Mouse (Mus musculus): Measurements from ENCODE around the gene Smc6.

Gene Smc6

GRCm38 (mm10) chr12:11265382-11266281 lies at the start of gene Smc6, which contains the start of gene Gen1:
Smc6 (plus strand) TSS chr12:11265886.
Gen1 (minus strand) TSS chr12:11265801.
- DNase-seq (ENCODE audit: extremely low spot score, low read depth, low spot score) = peak; percentile 93

GRCm38 (mm10) chr12:11216454-11216853 lies 49.2 kb upstream of the Smc6 start:
- DNase-seq (ENCODE audit: extremely low spot score, low read depth, low spot score) = no peak

- no peak for DNase-seq (ENCODE audit: extremely low spot score, low read depth, low spot score)
These were observed 47.9 kb upstream of the Smc6 start for GRCm38 (mm10) chr12:11217726-11218250.

GRCm38 (mm10) chr12:11221524-11222330 lies 44.0 kb upstream of the Smc6 start:
- peak; percentile 49 for DNase-seq (ENCODE audit: extremely low spot score, low read depth, low spot score)

GRCm38 (mm10) chr12:11222566-11222965 lies 43.1 kb upstream of the Smc6 start:
- no peak for DNase-seq (ENCODE audit: extremely low spot score, low read depth, low spot score)

- no peak for DNase-seq (ENCODE audit: extremely low spot score, low read depth, low spot score)
These were observed 42.6 kb upstream of the Smc6 start for GRCm38 (mm10) chr12:11223090-11223489.

DNA sequence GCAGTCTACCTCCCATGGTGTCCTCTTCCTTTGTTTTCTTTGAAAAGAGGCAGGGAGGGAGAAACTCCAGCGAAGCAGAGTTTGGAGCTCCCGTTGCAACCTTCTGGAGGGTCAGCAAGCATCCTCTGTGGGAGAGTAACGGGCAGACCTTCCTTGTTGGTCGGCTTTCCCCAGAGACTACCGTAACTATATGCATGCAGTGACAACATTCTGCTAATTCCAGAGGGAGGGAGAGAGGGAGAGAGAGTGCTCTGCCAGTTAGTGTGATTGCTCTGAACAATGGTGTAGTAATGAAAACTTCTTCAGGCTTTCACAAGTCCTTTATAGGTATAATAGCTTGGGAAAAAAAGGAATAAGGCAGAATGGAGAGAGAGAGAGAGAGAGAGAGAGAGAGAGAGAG lies 41.0 kb upstream of the Smc6 start:
- no peak for DNase-seq (ENCODE audit: extremely low spot score, low read depth, low spot score)

- no peak for DNase-seq (ENCODE audit: extremely low spot score, low read depth, low spot score)
These were observed 39.6 kb upstream of the Smc6 start for GRCm38 (mm10) chr12:11226123-11226522.

- no peak for DNase-seq (ENCODE audit: extremely low spot score, low read depth, low spot score)
These were observed 39.0 kb upstream of the Smc6 start for GRCm38 (mm10) chr12:11226529-11227268.

- DNase-seq (ENCODE audit: extremely low spot score, low read depth, low spot score) = no peak
These were observed 35.4 kb upstream of the Smc6 start for GRCm38 (mm10) chr12:11230267-11230666.

- DNase-seq (ENCODE audit: extremely low spot score, low read depth, low spot score) = no peak
These were observed 29.7 kb upstream of the Smc6 start for GRCm38 (mm10) chr12:11235996-11236395.

DNA sequence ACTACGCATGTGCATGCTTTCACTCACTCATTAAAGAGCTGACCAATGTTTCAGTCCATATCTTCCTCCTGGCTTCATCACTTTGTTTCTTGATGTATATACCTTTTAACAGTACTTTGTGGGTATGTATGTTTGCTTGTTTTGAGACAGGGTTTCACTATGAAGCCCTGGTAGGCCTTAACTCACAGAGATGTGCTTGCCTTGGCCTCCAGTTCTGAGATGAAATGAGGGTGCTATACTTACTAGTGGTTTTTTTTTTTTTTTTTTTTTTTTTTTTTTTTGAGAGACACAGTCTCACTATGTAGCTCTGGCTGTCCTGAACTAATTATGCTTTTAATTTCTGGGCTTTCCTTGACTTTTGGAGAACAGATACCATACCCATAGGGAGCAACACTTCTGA lies 18.2 kb upstream of the Smc6 start:
- no peak for DNase-seq (ENCODE audit: extremely low spot score, low read depth, low spot score)

- DNase-seq (ENCODE audit: extremely low spot score, low read depth, low spot score) = no peak
These were observed 15.4 kb upstream of the Smc6 start for GRCm38 (mm10) chr12:11250322-11250721.

- DNase-seq (ENCODE audit: extremely low spot score, low read depth, low spot score) = peak; percentile 33
These were observed 791 bp upstream of the Smc6 start for GRCm38 (mm10) chr12:11264895-11265294.

GRCm38 (mm10) chr12:11266282-11266985 lies 748 bp downstream of the Smc6 start:
- DNase-seq (ENCODE audit: extremely low spot score, low read depth, low spot score) = peak; percentile 10

- peak; percentile 8 for DNase-seq (ENCODE audit: extremely low spot score, low read depth, low spot score)
These were observed 1.3 kb downstream of the Smc6 start for GRCm38 (mm10) chr12:11267030-11267429.

DNA sequence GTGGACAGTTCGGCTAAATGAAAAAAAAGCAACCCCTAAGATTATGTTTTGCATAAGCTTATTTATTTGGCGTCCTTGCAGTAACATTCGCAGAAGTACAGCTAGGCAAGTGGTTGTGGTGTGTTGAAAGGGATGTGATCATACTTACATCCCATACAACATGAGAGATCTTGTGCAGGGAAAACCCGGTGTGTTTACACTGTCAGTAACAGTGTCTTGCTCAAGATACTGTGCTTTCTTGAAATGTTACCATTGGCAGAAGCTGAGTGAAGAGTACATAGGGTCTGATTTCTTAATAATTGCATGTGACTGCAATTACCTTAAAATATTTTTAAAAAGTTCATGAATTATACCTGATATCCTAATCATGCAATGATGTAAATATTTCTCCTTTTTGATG lies 6.9 kb downstream of the Smc6 start:
- DNase-seq (ENCODE audit: extremely low spot score, low read depth, low spot score) = no peak

GRCm38 (mm10) chr12:11273185-11273584 lies 7.5 kb downstream of the Smc6 start:
- DNase-seq (ENCODE audit: extremely low spot score, low read depth, low spot score) = no peak

GRCm38 (mm10) chr12:11276632-11277031 lies 10.9 kb downstream of the Smc6 start:
- no peak for DNase-seq (ENCODE audit: extremely low spot score, low read depth, low spot score)

DNA sequence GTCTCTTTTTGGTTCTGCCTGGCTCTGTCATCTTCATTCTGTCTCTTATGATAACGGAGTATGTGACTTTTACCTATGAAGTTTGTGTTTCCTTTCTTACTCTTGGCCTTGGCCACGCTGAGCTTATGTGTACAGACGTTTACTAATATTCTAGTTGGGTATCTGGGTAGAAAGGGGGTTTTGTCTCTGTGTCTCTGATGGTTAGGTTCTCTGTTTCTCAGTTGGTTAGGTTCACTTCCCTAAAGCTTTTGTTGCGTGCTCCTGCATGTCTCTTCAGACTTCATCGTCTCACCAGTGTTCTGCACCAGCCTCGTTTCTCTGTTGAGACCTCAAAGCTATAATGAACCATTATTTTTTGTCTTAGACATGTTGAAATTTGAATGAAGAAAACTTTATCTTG lies 11.5 kb downstream of the Smc6 start:
- DNase-seq (ENCODE audit: extremely low spot score, low read depth, low spot score) = no peak
